Mouse (Mus musculus) lung, postnatal 14 days (tissue): ENCODE measurements around the gene Csnk1d.

Source experiments
- DNase-seq: peaks from one replicate; pipeline ENCODE4 v3.0.0; 2021

Gene Csnk1d

DNA sequence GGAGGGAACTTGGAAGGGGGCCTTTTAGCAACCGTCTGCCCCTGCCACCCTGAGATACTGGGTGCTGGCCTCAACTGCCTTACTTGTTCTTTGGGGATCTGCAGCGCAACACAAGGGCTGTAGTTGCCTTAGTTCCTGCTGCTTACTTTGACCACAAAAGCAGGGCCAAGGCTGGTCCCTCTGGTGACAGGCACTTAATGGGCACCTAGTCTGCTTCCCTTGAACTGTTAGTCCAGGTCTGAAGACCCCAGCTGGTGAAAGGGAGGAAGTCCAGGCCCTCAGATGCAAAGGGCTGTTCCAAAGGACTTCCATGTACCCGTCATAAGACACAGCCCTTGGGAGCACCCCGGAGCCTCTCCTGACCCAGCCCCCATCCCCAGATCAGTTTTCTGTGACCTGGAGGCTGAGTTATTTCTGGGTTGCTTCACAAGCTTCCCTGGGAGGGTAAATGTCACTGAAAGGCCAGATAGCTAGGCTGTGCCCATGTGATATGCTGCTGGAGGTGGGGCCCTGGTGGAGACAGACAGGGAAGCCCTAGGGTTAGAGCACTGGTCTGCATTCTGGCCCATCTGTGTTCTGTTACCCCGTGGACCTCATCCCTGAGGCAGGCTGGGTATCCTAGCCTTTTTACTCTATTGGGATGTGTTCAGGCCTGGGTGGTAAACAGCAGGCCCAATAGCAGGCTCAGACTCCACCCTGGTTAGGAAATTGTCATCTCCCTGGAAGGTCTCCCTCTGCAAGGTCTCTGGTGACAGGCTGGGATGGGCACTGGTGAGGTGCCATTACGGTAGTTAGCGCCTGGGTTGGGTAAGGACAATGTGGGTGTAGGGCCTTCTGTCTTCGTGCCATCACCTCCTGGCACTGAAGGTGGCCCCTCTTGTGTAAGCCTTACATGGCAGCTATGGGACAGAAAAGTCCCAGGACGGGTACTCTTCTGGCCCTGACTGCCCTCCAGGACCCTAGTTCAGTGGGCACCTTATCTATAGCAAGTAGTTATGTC is 39.1 kb downstream of the Csnk1d start:
- DNase-seq = no peak

DNA sequence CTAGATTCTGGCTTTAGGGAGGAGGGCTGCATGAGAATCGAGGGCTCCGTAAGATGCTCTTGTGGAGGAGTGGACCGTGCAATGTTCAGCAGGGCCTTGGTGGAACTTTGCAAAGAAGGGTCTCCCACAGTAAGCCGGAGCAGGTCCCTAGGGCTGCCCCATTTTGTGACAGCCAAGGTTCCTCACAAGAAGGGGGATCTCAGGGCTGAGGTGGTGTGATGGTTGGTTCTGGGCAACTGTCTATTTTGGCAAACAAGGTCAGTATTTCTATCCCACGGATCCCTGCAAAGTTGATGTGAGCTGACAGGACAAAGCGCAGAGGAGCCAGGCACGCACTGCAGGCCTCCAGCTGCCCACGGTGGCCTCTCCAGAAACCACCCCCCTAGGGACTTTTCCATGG is 39.9 kb downstream of the Csnk1d start:
- DNase-seq = no peak

DNA sequence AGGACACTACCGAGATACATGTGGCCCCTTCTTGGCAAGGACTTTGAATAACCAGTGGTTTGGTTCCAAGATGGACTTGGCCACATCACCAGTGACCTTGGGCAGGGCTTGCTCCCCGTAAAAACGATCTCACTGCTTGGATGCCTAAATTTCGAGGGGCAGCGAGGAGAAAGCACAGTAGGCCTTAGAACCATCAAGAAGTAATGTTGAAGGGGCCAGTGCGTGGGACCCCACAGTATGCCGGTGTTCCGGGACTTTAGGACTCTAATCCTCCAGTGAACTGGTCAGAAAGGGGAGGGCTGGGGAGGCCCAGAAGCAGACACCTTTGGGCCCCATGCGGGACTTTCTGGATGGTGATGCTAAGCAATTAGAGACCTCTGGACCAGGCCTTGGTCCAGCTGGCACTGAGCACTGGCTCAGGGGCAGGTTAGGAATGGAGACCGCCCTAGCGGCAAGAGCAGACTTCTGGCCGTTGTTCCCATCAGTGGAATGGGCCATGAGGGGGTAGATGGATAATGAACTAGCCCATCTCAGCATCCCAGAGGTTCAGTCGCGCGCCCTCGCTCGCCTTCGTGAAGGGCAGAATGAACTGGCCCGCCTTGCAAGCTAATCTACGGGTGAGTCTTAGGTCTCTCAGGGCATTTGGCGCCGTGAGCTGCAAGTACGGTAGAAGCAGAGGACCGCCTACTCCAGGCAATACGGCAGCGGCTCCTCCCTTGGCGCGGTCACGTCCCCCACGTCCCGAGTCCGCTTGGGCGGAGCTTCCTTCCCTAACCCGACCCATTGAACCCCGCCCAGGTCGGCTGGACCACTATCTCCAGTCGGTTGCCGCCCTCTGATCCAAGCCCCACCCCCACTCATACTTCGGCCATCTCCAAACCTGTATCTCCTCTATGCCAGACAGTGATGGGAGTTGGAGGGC is 40.6 kb downstream of the Csnk1d start:
- DNase-seq = peak; percentile 87

DNA sequence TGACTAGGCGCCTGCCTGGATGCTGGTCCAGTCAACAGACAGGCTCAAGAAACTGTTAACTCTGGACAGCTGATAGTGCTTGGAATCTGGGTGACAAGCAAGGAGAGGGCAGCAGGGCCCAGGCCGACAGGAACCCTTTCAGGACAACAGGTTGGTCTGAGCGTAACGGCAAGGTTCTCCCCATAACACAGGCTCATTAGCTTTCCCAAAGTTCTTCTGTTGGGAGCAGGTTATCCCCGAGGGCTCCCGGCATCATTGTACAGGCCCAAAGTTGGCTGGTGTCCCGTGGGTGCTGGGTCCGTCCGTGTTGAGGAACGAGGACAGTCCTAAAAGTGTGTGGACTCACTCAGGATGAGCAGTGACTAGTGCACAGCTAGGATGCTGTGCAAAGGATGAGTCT is 41.3 kb downstream of the Csnk1d start:
- DNase-seq = no peak

DNA sequence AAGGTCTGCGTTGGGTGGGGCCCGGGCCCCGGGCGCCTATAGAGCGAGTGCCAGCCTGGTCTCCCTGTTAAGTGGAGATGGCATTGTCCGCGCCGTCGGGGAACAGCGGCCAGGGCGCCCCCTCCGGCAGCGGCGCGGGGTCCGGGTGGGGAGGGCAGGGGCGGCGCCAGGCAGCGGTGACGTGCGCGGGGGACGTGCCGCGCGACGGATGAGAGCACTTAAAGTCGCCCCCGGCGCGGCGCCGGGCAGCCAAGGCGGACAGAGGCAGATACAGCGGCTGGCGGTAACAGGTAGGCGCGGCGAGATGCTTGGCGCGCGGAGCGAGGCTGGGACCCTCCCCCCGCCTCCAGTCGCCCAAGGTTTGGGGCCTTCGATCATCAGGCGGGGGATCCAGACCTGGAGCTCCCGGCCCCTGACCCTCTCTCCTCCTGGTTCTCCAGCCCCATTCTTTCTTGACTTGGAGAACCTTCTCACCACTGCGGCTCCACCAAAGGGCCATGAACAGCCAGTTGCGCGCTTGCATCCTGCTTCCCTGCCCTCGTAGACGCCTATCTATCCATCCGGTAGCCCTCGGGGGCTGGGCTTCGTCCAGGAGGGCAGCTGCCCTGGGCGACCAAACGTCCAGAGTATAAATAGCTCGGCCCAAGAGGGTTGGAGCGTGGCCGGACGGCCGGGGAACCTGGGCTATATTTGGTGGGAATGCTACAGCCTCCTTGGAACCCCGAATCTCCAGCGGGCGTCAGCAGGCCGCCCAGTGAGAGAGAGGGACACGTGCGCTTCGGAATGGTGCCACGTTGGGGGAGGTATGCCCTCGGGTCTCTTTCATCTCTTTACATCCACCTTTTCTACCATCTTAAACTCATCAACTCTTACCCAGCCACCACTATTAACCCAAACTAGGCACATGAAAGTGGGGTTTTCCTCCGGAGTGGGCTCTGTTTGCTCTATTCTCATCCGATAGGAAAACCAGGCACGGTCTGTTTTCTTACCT is 42.0 kb downstream of the Csnk1d start:
- DNase-seq = peak; percentile 46

DNA sequence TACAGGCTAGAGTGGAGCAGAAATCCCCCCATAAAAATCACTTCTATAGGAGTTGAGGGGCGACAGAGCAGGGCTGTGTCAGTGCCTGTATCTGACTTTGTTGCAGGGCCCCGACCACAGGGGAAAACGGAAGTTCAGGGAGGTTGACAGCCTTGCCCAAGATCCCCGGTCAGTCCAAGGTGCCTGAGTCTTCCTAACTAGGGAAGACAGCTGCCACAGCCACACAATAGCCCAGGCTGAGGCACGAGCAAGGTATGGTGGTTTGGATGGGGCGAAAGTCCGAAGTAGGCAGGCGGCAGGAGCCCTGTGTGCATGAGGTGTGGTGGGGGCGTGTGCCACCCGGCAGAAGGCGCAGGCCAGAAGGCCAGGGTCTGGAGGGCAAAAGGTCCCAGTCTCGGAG is 42.8 kb downstream of the Csnk1d start, which contains the start of gene Slc16a3:
TSS of gene Slc16a3 (plus strand) at position 153 of the 400 bp plus-strand sequence.
- no peak for DNase-seq

DNA sequence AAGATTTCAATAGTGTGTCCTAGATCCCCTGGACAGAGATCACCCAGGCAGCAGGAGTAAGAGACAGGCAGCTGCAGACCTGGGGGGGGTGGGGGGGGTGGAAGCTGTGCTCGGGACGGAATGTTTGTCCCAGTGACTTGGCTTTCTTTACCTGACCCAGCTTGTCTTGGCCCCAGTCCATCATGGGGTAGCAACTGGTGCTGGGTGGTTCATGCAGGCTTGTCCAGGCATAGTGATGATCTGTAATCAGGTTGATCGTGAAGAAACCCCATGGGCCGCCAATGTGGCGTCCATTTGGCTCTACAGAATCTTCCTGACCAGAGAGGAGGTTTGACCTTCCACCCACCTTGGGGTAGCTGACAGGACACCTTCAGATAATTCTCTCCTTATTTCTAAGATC is 45.2 kb downstream of the Csnk1d start:
- no peak for DNase-seq

DNA sequence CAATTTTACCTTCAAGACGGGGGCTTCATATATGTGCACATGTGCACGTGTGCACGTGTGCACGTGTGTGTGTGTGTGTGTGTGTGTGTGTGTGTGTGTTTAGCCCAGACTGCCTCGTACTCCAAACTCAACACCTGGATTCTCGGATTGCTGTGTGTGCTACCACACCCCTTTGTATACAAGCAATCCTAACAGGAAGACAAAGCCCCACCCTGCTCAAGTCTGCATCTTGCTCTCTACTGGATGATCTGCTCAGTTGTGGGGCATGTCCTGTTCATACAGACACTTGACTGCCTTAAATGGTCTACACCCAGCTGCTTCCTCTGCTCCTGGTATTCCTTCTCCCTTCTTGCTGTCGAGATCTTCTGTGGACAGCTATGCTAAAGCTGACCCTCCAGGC is 45.9 kb downstream of the Csnk1d start:
- no peak for DNase-seq

DNA sequence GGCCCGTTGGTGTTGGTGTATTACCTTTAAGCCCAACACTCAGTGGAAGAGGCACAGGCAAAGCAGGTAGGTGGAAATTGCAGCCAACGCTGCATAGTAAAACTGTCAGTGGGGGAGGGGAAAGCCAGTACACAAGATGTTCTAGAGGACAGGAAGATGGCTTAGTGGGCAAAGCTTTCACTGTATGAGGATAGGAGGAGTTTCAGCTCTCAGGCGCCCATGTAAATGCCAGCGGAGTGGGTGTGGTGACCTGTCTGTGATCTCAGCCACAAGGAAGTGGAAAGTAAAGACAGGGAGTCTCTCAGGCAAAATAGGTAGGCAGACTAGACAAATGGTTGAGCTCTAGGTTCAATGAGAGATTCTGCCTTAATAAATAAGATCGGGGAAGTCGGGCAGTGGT is 50.2 kb downstream of the Csnk1d start:
- DNase-seq = no peak

DNA sequence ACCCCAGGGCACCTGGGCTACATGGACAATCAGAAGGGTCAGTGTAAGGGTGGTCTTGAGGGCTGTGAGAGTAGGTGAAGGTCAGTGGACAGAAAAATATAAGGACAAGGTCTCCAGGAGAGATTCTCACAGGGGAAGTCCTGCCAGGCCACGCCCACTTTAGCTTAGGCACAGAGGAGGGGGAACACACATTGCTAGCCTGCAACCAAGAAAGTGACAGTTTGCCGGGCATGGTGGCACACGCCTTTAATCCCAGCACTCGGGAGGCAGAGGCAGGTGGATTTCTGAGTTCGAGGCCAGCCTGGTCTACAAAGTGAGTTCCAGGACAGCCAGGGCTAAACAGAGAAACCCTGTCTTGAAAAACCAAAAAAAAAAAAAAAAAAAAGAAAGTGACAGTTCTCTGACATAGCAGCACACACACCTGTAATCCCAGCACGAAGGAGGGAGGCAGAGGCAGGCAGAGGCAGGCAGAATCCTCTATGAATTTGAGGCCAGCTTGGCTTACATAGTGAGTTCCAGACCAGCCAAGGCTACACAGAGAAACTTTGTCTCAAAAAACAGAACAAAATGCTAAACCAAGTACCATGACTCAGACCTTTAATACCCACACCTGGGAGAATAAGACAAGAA is 51.3 kb downstream of the Csnk1d start:
- DNase-seq = no peak

DNA sequence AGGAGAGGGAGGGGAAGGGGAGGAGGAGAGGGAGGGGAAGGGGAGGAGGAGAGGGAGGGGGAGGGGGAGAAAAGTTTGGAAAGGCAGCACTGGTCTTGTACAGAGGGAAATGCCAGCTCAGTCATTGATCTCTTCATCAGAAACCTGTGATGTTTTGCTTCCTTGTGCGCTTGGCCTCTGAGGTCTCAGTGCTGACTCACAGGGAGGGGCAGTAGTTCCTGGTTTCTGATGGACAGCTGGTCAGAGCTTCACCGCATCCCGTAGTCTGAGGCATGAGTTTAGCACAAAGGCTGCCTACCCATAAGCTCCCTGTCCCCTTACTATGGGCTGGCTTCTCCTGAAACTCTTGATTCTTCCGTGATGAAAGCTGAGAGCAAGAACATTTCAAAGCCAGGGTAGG is 52.3 kb downstream of the Csnk1d start:
- no peak for DNase-seq

DNA sequence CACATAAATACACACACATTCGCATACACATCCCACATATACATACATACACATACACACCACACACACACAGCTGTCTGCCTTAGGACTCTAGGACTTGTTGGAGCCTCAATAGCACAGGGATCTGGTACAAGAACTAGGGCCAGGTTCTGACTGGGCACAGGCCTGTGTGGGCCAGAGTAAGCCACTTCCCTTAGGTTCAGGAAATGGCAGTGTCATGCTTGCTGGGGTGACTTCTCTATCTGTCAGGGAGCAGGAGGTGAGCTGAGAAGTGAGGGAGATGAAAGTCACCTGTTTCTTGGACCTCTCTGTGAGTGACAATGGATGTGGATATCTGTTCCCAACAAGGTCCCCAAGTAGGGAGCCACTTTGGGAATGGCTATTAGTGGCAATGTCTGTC is 53.2 kb downstream of the Csnk1d start:
- no peak for DNase-seq

DNA sequence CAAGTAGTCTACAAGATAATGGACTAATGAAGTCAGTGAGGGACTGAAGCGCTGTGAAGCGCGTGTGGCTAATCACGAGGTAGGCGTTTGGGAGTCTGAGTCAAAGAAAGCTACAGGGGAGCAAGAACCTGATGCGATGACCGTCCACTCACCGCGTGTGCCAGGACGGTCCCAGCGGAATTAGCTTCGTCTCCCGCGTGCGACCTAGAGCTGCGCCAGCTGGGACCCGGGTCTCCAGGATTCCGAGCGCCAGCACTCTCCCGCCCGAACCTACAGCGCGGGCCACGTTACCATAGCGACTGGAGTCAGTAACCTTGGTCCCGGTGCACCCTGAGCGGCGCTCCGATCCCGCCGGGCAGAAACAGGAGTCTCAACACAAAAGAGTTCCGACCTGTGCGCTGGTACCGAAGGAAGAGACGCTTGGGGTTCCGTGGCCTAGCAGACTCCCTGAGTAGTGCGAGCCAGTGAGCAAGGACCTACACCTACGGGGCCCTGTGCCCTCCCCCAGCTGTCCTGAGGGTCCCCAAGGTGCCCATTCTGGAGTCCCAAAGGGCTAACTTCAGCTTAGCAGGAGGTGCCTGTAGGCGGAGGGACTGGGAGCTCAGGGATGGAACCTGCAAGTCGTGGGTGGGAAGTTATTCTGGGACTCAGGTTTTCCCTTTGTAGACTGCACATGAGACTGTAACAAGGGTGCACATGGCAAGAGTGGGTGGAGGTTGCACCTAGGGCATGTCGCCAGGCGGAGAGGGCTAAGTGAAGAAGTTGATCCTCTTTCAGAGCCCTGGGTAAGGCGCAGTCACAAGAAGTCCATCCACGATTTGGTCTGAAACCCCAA is 58.3 kb downstream of the Csnk1d start, which contains the start of gene Ccdc57:
TSS of gene Ccdc57 (minus strand) at position 309 of the 835 bp plus-strand sequence.
- peak; percentile 87 for DNase-seq

DNA sequence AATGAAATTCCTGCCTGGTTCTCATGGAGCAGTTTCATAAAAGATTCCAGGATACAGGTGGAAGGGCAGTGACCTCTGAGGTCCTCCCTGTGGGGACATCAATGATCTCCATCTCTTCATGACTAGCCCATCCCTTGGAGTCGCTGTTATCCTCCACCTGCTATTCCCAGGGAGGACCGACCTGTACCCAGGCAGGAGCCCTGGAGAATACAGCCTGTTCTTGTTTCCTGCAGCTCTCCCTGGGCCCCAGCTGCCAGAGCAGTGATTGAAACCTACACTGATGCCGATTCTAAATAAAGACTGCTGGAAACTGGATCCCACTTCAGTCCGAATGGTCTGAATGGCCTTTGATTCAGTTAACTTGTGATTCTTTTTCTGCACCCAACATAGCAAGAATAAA is 59.7 kb downstream of the Csnk1d start:
- no peak for DNase-seq

DNA sequence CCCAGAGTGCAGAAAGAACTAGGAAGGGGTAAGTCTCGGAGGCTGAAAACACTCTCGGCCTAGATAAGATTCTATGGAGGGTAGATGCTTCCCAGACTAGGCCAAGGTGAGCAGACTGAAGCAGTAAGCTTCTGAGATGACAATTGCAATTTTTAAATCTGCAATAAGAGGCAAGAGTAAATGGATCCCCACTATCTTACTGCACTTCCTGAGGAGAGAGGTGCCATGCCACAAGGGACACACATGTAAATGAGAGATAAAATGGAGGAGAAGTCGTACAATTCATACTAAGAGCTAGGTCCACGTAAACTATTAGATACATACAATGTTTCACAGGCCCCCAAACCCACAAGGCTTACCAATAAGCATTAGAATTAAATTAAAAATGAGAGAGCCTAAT is 62.7 kb downstream of the Csnk1d start:
- DNase-seq = no peak

DNA sequence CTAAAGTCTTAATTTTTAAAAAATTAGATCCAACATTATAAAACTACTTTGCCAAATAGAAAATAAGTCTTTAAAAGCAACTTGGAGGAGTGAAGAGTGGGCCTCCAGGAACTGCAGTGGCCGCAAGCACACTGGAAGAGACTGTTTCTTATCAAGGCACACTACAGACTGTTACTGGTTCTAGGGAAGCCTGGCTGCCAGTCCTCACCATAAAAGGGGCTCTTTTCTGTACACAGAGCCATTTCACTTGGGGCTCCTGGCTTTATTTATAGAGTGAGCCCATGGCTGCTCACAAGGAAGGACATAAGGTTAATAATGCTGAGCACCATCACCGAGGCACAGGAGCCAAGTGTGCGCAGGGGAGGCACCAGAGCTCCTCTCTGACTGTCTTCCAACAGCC is 68.6 kb downstream of the Csnk1d start:
- no peak for DNase-seq

DNA sequence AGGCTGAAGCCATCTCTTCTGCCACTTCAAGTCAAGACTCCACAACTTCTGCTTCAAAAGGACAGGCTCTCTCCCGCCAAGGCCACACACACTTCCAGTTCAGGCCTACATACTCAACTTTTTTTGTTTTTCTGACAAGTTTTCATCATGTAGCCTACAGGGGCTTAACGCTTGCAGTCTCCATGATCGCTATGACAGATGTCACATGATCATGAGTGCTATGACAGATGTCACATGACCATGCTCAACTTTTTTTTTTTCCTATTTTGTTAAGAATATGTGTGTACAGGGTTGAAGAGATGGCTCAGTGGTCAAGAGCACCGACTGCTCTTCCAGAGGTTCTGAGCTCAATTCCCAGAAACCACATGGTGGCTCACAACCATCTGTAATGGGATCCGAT is 73.4 kb downstream of the Csnk1d start:
- no peak for DNase-seq

DNA sequence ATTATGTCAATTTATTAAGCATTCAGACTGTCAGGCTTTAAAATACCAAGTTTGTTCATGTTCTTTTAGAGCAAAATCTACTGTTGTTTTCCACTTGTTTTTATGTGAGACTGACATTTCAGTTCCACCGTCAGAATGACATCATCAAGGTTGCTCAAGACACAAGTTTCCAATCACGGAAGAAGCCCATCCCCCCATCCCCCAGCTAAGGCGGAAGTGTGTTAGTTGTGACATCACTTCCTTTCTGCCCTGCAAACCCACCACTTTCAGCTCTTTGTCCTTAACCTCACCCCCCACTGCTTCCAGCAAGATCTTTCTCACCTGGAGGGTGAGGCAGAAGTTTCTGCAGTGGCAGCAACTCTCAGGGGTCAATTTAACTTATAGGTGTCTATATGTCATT is 74.7 kb downstream of the Csnk1d start:
- DNase-seq = no peak

DNA sequence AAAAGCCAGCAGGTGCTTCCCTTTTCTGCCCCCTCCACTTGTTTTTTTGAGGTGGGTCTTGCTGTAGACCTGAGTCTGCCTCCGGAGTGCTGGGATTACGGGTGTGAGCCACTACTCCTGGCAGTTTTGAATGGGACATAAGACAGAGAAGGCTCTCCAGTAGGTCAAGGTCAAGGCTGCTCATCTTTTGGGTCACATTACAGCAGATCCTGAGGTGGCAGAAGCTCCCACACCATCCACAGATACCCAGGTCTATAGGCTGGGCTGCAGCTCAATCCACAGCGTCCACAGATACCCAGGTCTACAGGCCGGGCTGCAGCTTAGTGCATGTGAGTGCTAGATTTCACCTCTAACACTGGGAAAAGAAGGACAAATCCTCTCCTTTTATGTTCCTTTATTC is 77.3 kb downstream of the Csnk1d start:
- DNase-seq = no peak
